Mouse (Mus musculus) heart, postnatal 0 days (tissue): ENCODE measurements around the gene Cdkn1c.

Source experiments
- CTCF ChIP-seq: IDR thresholded peaks from 2 replicates; pipeline ENCODE4 v1.5.1; 2016; ENCODE audit warnings: antibody characterized with exemption, control low read depth, low read depth
- EP300 ChIP-seq: IDR thresholded peaks from 2 replicates; pipeline ENCODE4 v1.6.1; 2016; ENCODE audit warnings: antibody characterized with exemption, low read depth

DNA sequence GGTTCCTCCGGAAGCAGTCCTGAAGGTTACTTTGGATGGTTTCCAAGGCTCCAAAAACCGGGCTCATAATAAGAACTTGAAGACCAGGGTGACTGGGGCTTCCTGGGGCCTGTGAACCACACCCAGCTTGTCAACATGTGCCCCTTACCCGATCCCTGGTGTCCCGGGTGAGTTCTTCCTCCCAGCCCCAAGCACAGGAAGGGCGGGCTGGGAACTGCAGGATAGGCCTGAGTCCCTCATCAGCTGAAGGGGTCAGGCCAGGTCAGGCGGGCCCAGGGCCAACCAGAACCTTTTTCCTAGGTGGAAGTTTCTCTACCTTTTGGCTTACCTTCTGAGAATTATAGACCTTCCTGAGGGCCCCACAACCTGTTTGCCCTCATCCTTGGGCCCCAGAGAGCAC is 48.2 kb downstream of the Cdkn1c start:
- TF ChIP-seq CTCF (no peak), EP300 (no peak)
